Mouse (Mus musculus): ENCODE data around the gene Atf2. TPM values are rescaled to one million over a fixed set of nuclear protein-coding genes. Genes with fewer than 3 reads are reported as not detected.

Gene Atf2
- total and polyA plus RNA-seq, 3 experiments = 15.9 to 40.9 (median 25.8) TPM

GRCm38 (mm10) chr2:73927711-73928110 lies 35.3 kb upstream of the Atf2 start:
- in situ Hi-C loops (cut with MboI; ENCODE audit: low pct_ligation_motif_present, low pct_unique_long_range_greater_than_20kb, low sequenced_read_pairs) = no loop called here

GRCm38 (mm10) chr2:73925539-73925938 lies 33.1 kb upstream of the Atf2 start:
- in situ Hi-C loops (cut with MboI; ENCODE audit: low pct_ligation_motif_present, low pct_unique_long_range_greater_than_20kb, low sequenced_read_pairs) (no loop called here), dilution Hi-C loops (cut with MboI; ENCODE audit: extremely low pct_ligation_motif_present, extremely low pct_unique_long_range_greater_than_20kb, low sequenced_read_pairs) (no loop called here)
- Histone ChIP-seq H3K4me2 (ENCODE audit: insufficient read depth, low read depth, poor library complexity, severe bottlenecking) (no peak overlapping the region), H3K36me3 (replicated peaks in 1 of 2; ENCODE audit: control insufficient read depth in 1 of 2, insufficient read depth in 1 of 2, low read length in 1 of 2) (no peaks in the 10 kb centered on the region), H3K27me3 (replicated peaks) (no peaks in the 10 kb centered on the region), H3K9me3 (replicated peaks; ENCODE audit: low read length) (no peaks in the 10 kb centered on the region), H3K79me2 (replicated peaks; ENCODE audit: control insufficient read depth, extremely low read depth, insufficient read depth, poor library complexity, severe bottlenecking) (no peaks in the 10 kb centered on the region), H3K9ac (ENCODE audit: insufficient read depth, low read depth) (no peak overlapping the region), H3K27ac (ENCODE audit: insufficient read depth, low read depth) (no peak overlapping the region), H3K4me3 (replicated peaks in 1 of 3; ENCODE audit: low read depth in 2 of 3, low read length in 2 of 3, poor library complexity in 1 of 3) (no peak overlapping the region), H3K4me1 (ENCODE audit: control insufficient read depth in 1 of 2, insufficient read depth in 2 of 2) (peaks cover 4 to 15% of the 10 kb centered on the region in 2 experiments)
- DNase-seq (ENCODE audit: extremely low read depth) = no peak
- no peak for TF ChIP-seq KAT2A (IDR thresholded peaks at IDR 0.05; ENCODE audit: insufficient replicate concordance, low read length)
- 0 out of 4 replicates have a peak, but pooled peaks of 1 of the 2 experiments have one; percentile 2 for TF ChIP-seq CTCF (conservative IDR thresholded peaks at IDR 0.05 in 1 of 2, IDR thresholded peaks at IDR 0.05 in 1 of 2; ENCODE audit: low read depth in 2 of 2, low read length in 2 of 2)
- TF ChIP-seq POLR2AphosphoS2 (IDR thresholded peaks at IDR 0.05; ENCODE audit: low read depth, low read length) = no peak

More at GRCm38 (mm10) chr2:73927711-73928110, 35.3 kb upstream of the Atf2 start:
- no peak overlapping the region for H3K27ac ChIP-seq (ENCODE audit: insufficient read depth, low read depth)
- no peak overlapping the region for H3K4me3 ChIP-seq (replicated peaks in 1 of 3; ENCODE audit: low read depth in 2 of 3, low read length in 2 of 3, poor library complexity in 1 of 3)
- DNase-seq (ENCODE audit: extremely low read depth) = no peak
- H3K4me2 ChIP-seq (ENCODE audit: insufficient read depth, low read depth, poor library complexity, severe bottlenecking) = no peak overlapping the region
- no peaks in the 10 kb centered on the region for H3K36me3 ChIP-seq (replicated peaks in 1 of 2; ENCODE audit: control insufficient read depth in 1 of 2, insufficient read depth in 1 of 2, low read length in 1 of 2)
- peaks cover 3% of the 10 kb centered on the region for H3K9me3 ChIP-seq (replicated peaks; ENCODE audit: low read length)
- no peaks in the 10 kb centered on the region for H3K27me3 ChIP-seq (replicated peaks)
- H3K4me1 ChIP-seq (ENCODE audit: control insufficient read depth in 1 of 2, insufficient read depth in 2 of 2) = peaks cover 4 to 12% of the 10 kb centered on the region in 2 experiments
- TF ChIP-seq JUND (conservative IDR thresholded peaks at IDR 0.05; ENCODE audit: low read depth, low read length) (no peak), SMC3 (IDR thresholded peaks at IDR 0.05; ENCODE audit: low read depth, low read length) (no peak), USF1 (IDR thresholded peaks at IDR 0.05; ENCODE audit: low read depth, low read length) (no peak), JUN (IDR thresholded peaks at IDR 0.05; ENCODE audit: insufficient read depth, low read depth, low read length) (no peak), CHD1 (IDR thresholded peaks at IDR 0.05; ENCODE audit: low read depth, low read length) (no peak), BHLHE40 (IDR thresholded peaks at IDR 0.05; ENCODE audit: low read depth, low read length) (no peak), EP300 (IDR thresholded peaks at IDR 0.05; ENCODE audit: low read length) (no peak), USF2 (conservative IDR thresholded peaks at IDR 0.05; ENCODE audit: low read depth, low read length) (no peak), IRF4 (IDR thresholded peaks at IDR 0.05; ENCODE audit: low read depth, low read length) (no peak), E2F4 (IDR thresholded peaks at IDR 0.05; ENCODE audit: insufficient replicate concordance, low read depth, low read length) (no peak), CTCF (conservative IDR thresholded peaks at IDR 0.05 in 1 of 2, IDR thresholded peaks at IDR 0.05 in 1 of 2; ENCODE audit: low read depth in 2 of 2, low read length in 2 of 2) (no peak), HCFC1 (IDR thresholded peaks at IDR 0.05; ENCODE audit: low read depth, low read length) (no peak), ETS1 (conservative IDR thresholded peaks at IDR 0.05; ENCODE audit: low read depth, low read length) (no peak)
- no peaks in the 10 kb centered on the region for H3K79me2 ChIP-seq (replicated peaks; ENCODE audit: control insufficient read depth, extremely low read depth, insufficient read depth, poor library complexity, severe bottlenecking)
- dilution Hi-C loops (cut with MboI; ENCODE audit: extremely low pct_ligation_motif_present, extremely low pct_unique_long_range_greater_than_20kb, low sequenced_read_pairs) = no loop called here
- no peak overlapping the region for H3K9ac ChIP-seq (ENCODE audit: insufficient read depth, low read depth)
